Mouse (Mus musculus) ES-Bruce4 (cell line): Measurements from ENCODE around the gene Ifih1. TPM values are rescaled to one million over a fixed set of nuclear protein-coding genes. Genes with fewer than 3 reads are reported as not detected.

ENCODE experiments used
- H3K27ac ChIP-seq: 2 replicates; pipeline ENCODE4 v1.5.1; 2012; ENCODE audit warnings: low read length, inconsistent platforms; ENCODE audit not compliant: insufficient read depth
- H3K27me3 ChIP-seq: 2 replicates; pipeline ENCODE4 v1.6.1; 2012; ENCODE audit warnings: mild to moderate bottlenecking, low read length, inconsistent platforms; ENCODE audit not compliant: control insufficient read depth, poor library complexity, insufficient read depth, severe bottlenecking
- H3K36me3 ChIP-seq: 2 replicates; pipeline ENCODE4 v1.6.1; 2012; ENCODE audit warnings: inconsistent platforms, mild to moderate bottlenecking, low read length, moderate library complexity; ENCODE audit not compliant: control insufficient read depth, poor library complexity, insufficient read depth, severe bottlenecking
- H3K4me1 ChIP-seq: one replicate; pipeline ENCODE4 v1.8.1; 2011; ENCODE audit warnings: low read length; ENCODE audit not compliant: control insufficient read depth, insufficient read depth
- H3K4me3 ChIP-seq: 2 replicates; pipeline ENCODE4 v1.5.1; 2011; ENCODE audit warnings: low read depth, mild to moderate bottlenecking, low read length
- H3K9ac ChIP-seq: 2 replicates; pipeline ENCODE4 v1.6.1; 2012; ENCODE audit warnings: low read depth, mild to moderate bottlenecking, inconsistent platforms; ENCODE audit not compliant: poor library complexity, severe bottlenecking
- H3K9me3 ChIP-seq: replicated peaks from 2 replicates; pipeline ENCODE4 v1.6.1; 2012; ENCODE audit warnings: mild to moderate bottlenecking, low read length, inconsistent platforms; ENCODE audit not compliant: control insufficient read depth, poor library complexity, insufficient read depth, severe bottlenecking
- CTCF ChIP-seq: IDR thresholded peaks from one replicate; pipeline ENCODE4 v1.8.1; 2011; ENCODE audit warnings: low read depth, low read length
- EP300 ChIP-seq: IDR thresholded peaks from 2 replicates; pipeline ENCODE4 v1.6.1; 2011; ENCODE audit warnings: low read depth, low read length; ENCODE audit not compliant: insufficient read depth
- POLR2A ChIP-seq: IDR thresholded peaks from one replicate; pipeline ENCODE4 v1.8.1; 2011; ENCODE audit warnings: low read length; ENCODE audit not compliant: insufficient read depth
- polyA plus RNA-seq: library from polyadenylated mRNA; stranded (reverse); fragments of >200 nt; gene quantifications from 2 replicates; pipeline ENCODE4 v1.2.4, GENCODE M21; 2011; ENCODE audit warnings: low read depth; ENCODE audit not compliant: missing spikeins, insufficient read depth, insufficient read length

Ifih1 gene
- polyA plus RNA-seq, 1 experiment: 3.1 TPM

DNA sequence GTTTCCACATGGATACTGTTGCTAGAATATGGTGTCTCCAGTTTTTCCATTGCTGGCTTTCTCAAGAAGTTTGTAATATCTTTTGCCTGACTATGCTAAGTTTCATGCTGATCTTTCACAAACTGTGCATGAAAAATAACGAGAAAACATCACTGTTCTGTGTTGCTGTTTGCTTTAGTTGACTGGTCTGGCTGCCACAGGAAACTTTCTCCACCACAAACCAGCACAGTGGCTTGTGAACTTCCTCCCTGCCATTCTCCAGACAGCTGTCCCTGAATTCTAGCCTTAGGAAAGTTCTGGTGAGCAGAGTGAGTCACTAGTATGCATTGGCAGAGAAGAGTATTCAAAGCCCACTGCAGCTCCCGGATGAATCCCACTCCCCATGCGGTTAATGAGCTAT lies 71.1 kb downstream of the Ifih1 start:
- H3K9ac ChIP-seq: no peak overlapping the region
- TF ChIP-seq POLR2A: no peak
- TF ChIP-seq CTCF: no peak
- TF ChIP-seq EP300: no peak
- H3K36me3 ChIP-seq: no peaks in the 10 kb centered on the region
- no peak overlapping the region for H3K4me3 ChIP-seq
- no peaks in the 10 kb centered on the region for H3K4me1 ChIP-seq
- no peaks in the 10 kb centered on the region for H3K27me3 ChIP-seq
- H3K9me3 ChIP-seq: no peaks in the 10 kb centered on the region
- H3K27ac ChIP-seq: no peak overlapping the region

DNA sequence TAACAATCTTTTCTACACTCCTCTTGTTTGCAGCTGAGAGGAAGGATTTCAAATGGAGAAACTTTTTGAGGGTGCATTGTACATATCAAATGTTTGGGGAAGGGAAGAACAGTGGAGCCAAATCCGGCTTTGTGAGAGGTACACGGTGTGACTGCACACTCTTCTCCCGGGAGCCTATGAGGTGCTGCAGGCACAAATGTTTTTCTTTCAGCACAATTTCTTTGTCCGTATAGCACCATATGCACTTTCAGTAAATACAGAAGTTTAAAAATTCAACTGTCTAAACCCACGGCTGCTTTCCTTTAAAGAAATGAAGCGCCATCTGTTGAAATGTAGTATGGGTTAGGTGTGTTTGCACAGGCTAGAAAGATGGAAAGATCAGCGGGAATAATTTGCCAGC lies 71.8 kb downstream of the Ifih1 start:
- no peaks in the 10 kb centered on the region for H3K9me3 ChIP-seq
- H3K4me1 ChIP-seq: no peaks in the 10 kb centered on the region
- no peak overlapping the region for H3K4me3 ChIP-seq
- TF ChIP-seq EP300 (no peak), POLR2A (no peak), CTCF (no peak)
- no peak overlapping the region for H3K9ac ChIP-seq
- no peaks in the 10 kb centered on the region for H3K27me3 ChIP-seq
- no peaks in the 10 kb centered on the region for H3K36me3 ChIP-seq
- H3K27ac ChIP-seq: no peak overlapping the region

- H3K9me3 ChIP-seq: no peaks in the 10 kb centered on the region
- TF ChIP-seq EP300: no peak
- no peak for TF ChIP-seq POLR2A
- no peak for TF ChIP-seq CTCF
- no peaks in the 10 kb centered on the region for H3K4me1 ChIP-seq
- no peak within 1 kb of the TSS for H3K27ac ChIP-seq
- H3K27me3 ChIP-seq: no peaks in the 10 kb centered on the region
- no peaks in the 10 kb centered on the region for H3K36me3 ChIP-seq
- no peak within 1 kb of the TSS for H3K9ac ChIP-seq
- H3K4me3 ChIP-seq: no peak within 1 kb of the TSS
Observed at GRCm38 (mm10) chr2:62573753-62574159, 72.3 kb downstream of the Ifih1 start, which contains the start of gene Fap. TSS of gene Fap (minus strand) at chr2:62574075.

GRCm38 (mm10) chr2:62573099-62573752 lies 72.8 kb downstream of the Ifih1 start:
- no peak for TF ChIP-seq CTCF
- no peak for TF ChIP-seq POLR2A
- no peak for TF ChIP-seq EP300
- no peaks in the 10 kb centered on the region for H3K36me3 ChIP-seq
- H3K27ac ChIP-seq: no peak overlapping the region
- no peaks in the 10 kb centered on the region for H3K27me3 ChIP-seq
- H3K4me1 ChIP-seq: no peaks in the 10 kb centered on the region
- no peak overlapping the region for H3K4me3 ChIP-seq
- no peaks in the 10 kb centered on the region for H3K9me3 ChIP-seq
- H3K9ac ChIP-seq: no peak overlapping the region

DNA sequence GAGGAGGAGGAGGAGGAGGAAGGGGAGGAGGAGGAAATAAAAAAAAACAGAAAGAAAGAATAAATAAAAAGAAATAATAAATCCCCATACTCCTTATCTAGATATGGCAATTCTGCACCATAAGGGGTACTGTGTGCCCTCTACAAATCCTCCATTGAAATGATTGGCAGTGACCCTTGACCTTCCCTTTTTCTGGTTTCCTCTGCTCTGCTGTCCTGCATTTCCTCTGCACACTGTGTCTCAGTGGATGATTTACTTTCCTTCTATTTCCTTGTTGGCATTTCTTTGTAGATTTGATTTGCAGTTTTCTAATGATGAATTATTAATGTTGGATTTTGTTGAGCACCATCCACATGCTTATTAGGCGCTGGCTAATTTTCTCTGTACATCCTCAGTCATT lies 81.4 kb downstream of the Ifih1 start:
- no peaks in the 10 kb centered on the region for H3K36me3 ChIP-seq
- no peak overlapping the region for H3K9ac ChIP-seq
- H3K9me3 ChIP-seq: no peaks in the 10 kb centered on the region
- H3K4me3 ChIP-seq: no peak overlapping the region
- H3K27me3 ChIP-seq: no peaks in the 10 kb centered on the region
- no peak overlapping the region for H3K27ac ChIP-seq
- TF ChIP-seq POLR2A (no peak), CTCF (no peak), EP300 (no peak)
- H3K4me1 ChIP-seq: no peaks in the 10 kb centered on the region

DNA sequence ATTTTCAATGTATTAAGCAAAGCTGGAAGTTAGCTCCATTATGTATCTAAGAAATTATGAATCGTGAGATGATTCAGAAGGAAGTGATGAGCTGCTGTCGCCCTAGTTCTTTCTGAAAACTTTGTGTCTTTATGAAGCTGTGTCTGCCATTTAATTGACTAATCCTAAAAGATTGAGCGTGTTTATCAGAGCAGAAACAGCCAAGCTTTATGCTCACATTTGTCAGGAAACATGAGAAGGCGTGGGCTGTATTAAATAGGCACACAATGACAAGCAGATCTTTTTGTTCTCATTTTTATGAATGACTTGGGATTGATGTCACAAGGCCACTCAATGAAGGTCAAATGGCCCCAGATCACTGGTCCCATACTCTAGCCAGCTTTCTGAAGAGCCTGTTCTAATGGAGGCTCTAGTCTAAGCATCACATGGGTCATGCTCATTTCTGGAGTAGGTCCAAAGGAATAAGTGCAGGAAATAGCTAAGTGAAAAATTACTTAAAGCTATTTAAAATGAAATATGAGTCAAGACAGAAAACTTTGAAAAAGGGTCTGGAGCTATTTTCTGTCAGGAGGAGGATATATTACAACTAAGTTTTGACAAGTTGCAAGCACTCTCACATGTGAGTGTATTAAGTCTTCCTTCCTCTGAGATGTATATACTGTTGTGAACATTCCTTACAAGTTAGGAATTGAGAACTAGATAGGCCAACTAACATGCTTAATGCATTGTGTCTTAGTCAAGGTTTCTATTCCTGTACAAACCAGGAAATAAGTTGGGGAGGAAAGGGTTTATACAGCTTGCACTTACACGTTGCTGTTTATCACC lies 83.2 kb downstream of the Ifih1 start:
- H3K4me3 ChIP-seq: no peak overlapping the region
- H3K27ac ChIP-seq: no peak overlapping the region
- no peaks in the 10 kb centered on the region for H3K4me1 ChIP-seq
- no peaks in the 10 kb centered on the region for H3K36me3 ChIP-seq
- H3K27me3 ChIP-seq: no peaks in the 10 kb centered on the region
- H3K9ac ChIP-seq: no peak overlapping the region
- TF ChIP-seq POLR2A (no peak), EP300 (no peak), CTCF (no peak)
- no peaks in the 10 kb centered on the region for H3K9me3 ChIP-seq
